8 mouse cellular contexts compared by ENCODE assay signal in the genomic region with DNA sequence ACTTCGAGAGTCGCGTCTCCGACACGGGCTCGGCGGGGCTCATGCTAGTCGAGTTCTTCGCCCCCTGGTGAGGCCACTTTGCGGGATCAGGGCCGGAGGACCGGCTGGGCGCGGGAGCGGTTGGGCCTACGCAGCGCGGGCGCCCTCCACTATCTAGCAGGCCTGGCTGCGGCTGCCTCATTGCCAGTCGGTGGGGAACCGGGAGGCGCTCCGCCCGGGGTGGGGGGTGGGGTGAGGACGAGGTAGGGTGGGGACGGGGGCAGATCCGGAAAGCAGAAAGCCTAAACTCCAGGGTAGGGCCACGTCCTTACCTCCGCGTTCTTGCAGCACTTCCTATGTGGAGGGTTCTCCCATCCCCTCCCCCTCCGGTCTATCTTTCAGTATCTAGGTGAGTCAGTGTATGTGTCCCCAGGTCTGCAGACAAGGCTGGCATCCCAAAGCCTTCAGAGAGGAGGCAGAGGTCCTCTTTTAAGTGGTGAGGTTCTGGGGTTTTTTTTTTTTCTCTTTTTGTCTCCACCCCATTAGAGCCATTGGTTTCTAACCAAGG. TPM values are rescaled to one million over a fixed set of nuclear protein-coding genes. Genes with fewer than 3 reads are reported as not detected.
A peak's percentile ranks its signal among the peaks of the same experiment; 100 is the strongest.
DNase-seq lines count a peak whose midpoint lies in the region; ATAC-seq lines count a peak whose summit lies in the region.

No protein-coding gene starts in this region.

- peaks cover 31% of the 10 kb centered on the region for H3K4me1 ChIP-seq in midbrain, embryonic 10.5 days

- WGBS in midbrain, embryonic 10.5 days, result under 1% methylated on average over 32 of the region's 32 CpGs

- peak; percentile 24 for DNase-seq in heart, adult 8-10 months (ENCODE audit: low spot score)
- DNase-seq in heart, adult 11 months, result no peak
- peak; percentile 42 for DNase-seq in c-Kit-negative CD71-positive TER-119-positive erythroid progenitor cells, embryonic 14.5 days (ENCODE audit: low read depth, low spot score)
- peak; percentile 13 for DNase-seq in gonadal fat pad, adult 2 months (ENCODE audit: low read depth)
- peak; percentile 52 to 59 for DNase-seq in kidney, postnatal 36 days
- no peak for DNase-seq in midbrain, embryonic 10.5 days (ENCODE audit: low spot score)
- DNase-seq in yolk sac, embryonic 10.5 days (ENCODE audit: low spot score), result peak; percentile 75

- H3K27ac ChIP-seq in midbrain, embryonic 10.5 days (replicated peaks), result peak overlapping the region; percentile 98

- H3K36me3 ChIP-seq in midbrain, embryonic 10.5 days, result peaks cover 38% of the 10 kb centered on the region

- peak overlapping the region; percentile 97 for H3K4me3 ChIP-seq in midbrain, embryonic 10.5 days

- peak; percentile 49 for ATAC-seq in CD4-positive, CD25-positive, alpha-beta regulatory T cell, adult 4 months

- no peaks in the 10 kb centered on the region for H3K9me3 ChIP-seq in midbrain, embryonic 10.5 days (replicated peaks)

- H3K27me3 ChIP-seq in midbrain, embryonic 10.5 days (ENCODE audit: low read depth, poor library complexity, severe bottlenecking), result no peaks in the 10 kb centered on the region

RNA-seq across cellular contexts. Expression of a gene that starts 0.6 kb away (rescaled TPM):
- total RNA-seq in heart, adult 8-10 months (2022), result 1 to 10 TPM; 2.9 to 4.7 (median 3.2) TPM
- 1 to 10 TPM; 2.3 to 3.4 TPM for polyA plus RNA-seq in CD4-positive, CD25-positive, alpha-beta regulatory T cell, adult 4 months (2017; shearing (Covaris generic))
- 5.0 and 7.0 TPM in 2 replicates for polyA plus RNA-seq in gonadal fat pad, adult 2 months (2012; rRNA removed)
- polyA plus RNA-seq in midbrain, embryonic 10.5 days (2016; fragmentation: Nextera tagmentation; extraction: Ambion mirVana), result 2.7 and 4.1 TPM in 2 replicates

RNA-seq across cellular contexts. Expression of a gene that starts 0.6 kb away (rescaled TPM):
- 100 to 1,000 TPM; 104 to 129 (median 126) TPM for total RNA-seq in heart, adult 8-10 months (2022)
- 100 to 1,000 TPM; 665 to 860 TPM for polyA plus RNA-seq in CD4-positive, CD25-positive, alpha-beta regulatory T cell, adult 4 months (2017; shearing (Covaris generic))
- polyA plus RNA-seq in gonadal fat pad, adult 2 months (2012; rRNA removed), result 473 and 744 TPM in 2 replicates
- polyA plus RNA-seq in midbrain, embryonic 10.5 days (2016; fragmentation: Nextera tagmentation; extraction: Ambion mirVana), result 549 and 624 TPM in 2 replicates

RNA-seq across cellular contexts. Expression of a gene that starts 27.2 kb away (rescaled TPM):
- under 1 TPM in 1 of 4 experiments, not detected in 3; 0.09 TPM for total RNA-seq in heart, adult 8-10 months (2022)
- under 1 TPM; 0.10 to 0.35 TPM for polyA plus RNA-seq in CD4-positive, CD25-positive, alpha-beta regulatory T cell, adult 4 months (2017; shearing (Covaris generic))
- 0.08 TPM in 1 of 2 replicates, not detected in the other for polyA plus RNA-seq in gonadal fat pad, adult 2 months (2012; rRNA removed)
- not detected in 2 replicates for polyA plus RNA-seq in midbrain, embryonic 10.5 days (2016; fragmentation: Nextera tagmentation; extraction: Ambion mirVana)

RNA-seq across cellular contexts. Expression of a gene that starts 29.9 kb away (rescaled TPM):
- under 1 TPM in 1 of 4 experiments, not detected in 3; 0.34 TPM for total RNA-seq in heart, adult 8-10 months (2022)
- polyA plus RNA-seq in CD4-positive, CD25-positive, alpha-beta regulatory T cell, adult 4 months (2017; shearing (Covaris generic)), result 1 to 10 TPM; 1.6 to 1.7 TPM
- 8.6 and 12.4 TPM in 2 replicates for polyA plus RNA-seq in gonadal fat pad, adult 2 months (2012; rRNA removed)
- 2.2 and 2.5 TPM in 2 replicates for polyA plus RNA-seq in midbrain, embryonic 10.5 days (2016; fragmentation: Nextera tagmentation; extraction: Ambion mirVana)

RNA-seq across cellular contexts. Expression of a gene that starts 34.8 kb away (rescaled TPM):
- total RNA-seq in heart, adult 8-10 months (2022), result 100 to 1,000 TPM; 360 to 469 (median 411) TPM
- 100 to 1,000 TPM; 677 to 841 TPM for polyA plus RNA-seq in CD4-positive, CD25-positive, alpha-beta regulatory T cell, adult 4 months (2017; shearing (Covaris generic))
- 364 and 410 TPM in 2 replicates for polyA plus RNA-seq in gonadal fat pad, adult 2 months (2012; rRNA removed)
- 488 and 493 TPM in 2 replicates for polyA plus RNA-seq in midbrain, embryonic 10.5 days (2016; fragmentation: Nextera tagmentation; extraction: Ambion mirVana)

Comparison
In these comparisons a context has a peak if more than half of its experiments do, and no peak if none do; other contexts are left out.
1. DNase-seq: peak in heart, adult 8-10 months (single experiment), c-Kit-negative CD71-positive TER-119-positive erythroid progenitor cells, embryonic 14.5 days (single experiment), gonadal fat pad, adult 2 months (single experiment), kidney, postnatal 36 days (2 of 2) and yolk sac, embryonic 10.5 days (single experiment); none in heart, adult 11 months (single experiment) and midbrain, embryonic 10.5 days (single experiment).